Mouse (Mus musculus) layer of hippocampus, adult 2 months (tissue): ENCODE results near the gene Klf9. TPM values are rescaled to one million over a fixed set of nuclear protein-coding genes. Genes with fewer than 3 reads are reported as not detected.
A peak's percentile ranks its signal among the peaks of the same experiment; 100 is the strongest.

Source experiments
- DNase-seq, 2 experiments: peaks; one replicate each; pipeline ENCODE4 v3.0.0; 2022; ENCODE audit warnings: low spot score in 2 of 2
- H3K27ac ChIP-seq: fragments of 200-600 bp; 2 replicates; pipeline ENCODE4 v1.8.1; 2022
- H3K4me3 ChIP-seq: fragments of 200-600 bp; 2 replicates; pipeline ENCODE4 v1.8.1; 2022; ENCODE audit warnings: mild to moderate bottlenecking
- CTCF ChIP-seq: fragments of 200-600 bp; conservative IDR thresholded peaks from 2 replicates; pipeline ENCODE4 v1.8.1; 2022; ENCODE audit warnings: antibody characterized with exemption, mild to moderate bottlenecking, moderate library complexity
- total RNA-seq, 2 experiments: library from RNA; stranded (reverse); gene quantifications; 2 replicates each; pipeline ENCODE4 v1.2.3; 2021

Klf9 gene
- total RNA-seq, 2 experiments from 2014 or later: 176 to 178 TPM

GRCm38 (mm10) chr19:23133427-23134094 is 7.5 kb upstream of the Klf9 start:
- Histone ChIP-seq H3K27ac (peak overlapping the region; percentile 99), H3K4me3 (peak overlapping the region; percentile 68)
- DNase-seq: no peak
- no peak for TF ChIP-seq CTCF

- TF ChIP-seq CTCF: peak; percentile 42
- Histone ChIP-seq H3K27ac (peak overlapping the region; percentile 99), H3K4me3 (peak overlapping the region; percentile 68)
- DNase-seq: peak; percentile 72 to 86
Observed at GRCm38 (mm10) chr19:23134095-23134440, 7.0 kb upstream of the Klf9 start.

- Histone ChIP-seq H3K4me3 (peak overlapping the region; percentile 68), H3K27ac (peak overlapping the region; percentile 99)
- peak; percentile 77 for DNase-seq
- TF ChIP-seq CTCF: no peak
Observed at GRCm38 (mm10) chr19:23134441-23135301, 6.4 kb upstream of the Klf9 start.

GRCm38 (mm10) chr19:23135349-23136201 is 5.5 kb upstream of the Klf9 start:
- Histone ChIP-seq H3K4me3 (peak overlapping the region; percentile 68), H3K27ac (peak overlapping the region; percentile 99)
- peak; percentile 80 to 88 for DNase-seq
- TF ChIP-seq CTCF: peak; percentile 42

- peak overlapping the region; percentile 99 for H3K27ac ChIP-seq
- peak overlapping the region; percentile 68 for H3K4me3 ChIP-seq
- no peak for TF ChIP-seq CTCF
- DNase-seq: no peak
Observed at GRCm38 (mm10) chr19:23136202-23136850, 4.7 kb upstream of the Klf9 start.

- peak overlapping the region; percentile 99 for H3K27ac ChIP-seq
- TF ChIP-seq CTCF: no peak
- DNase-seq: no peak
Observed at GRCm38 (mm10) chr19:23137295-23137694, 3.7 kb upstream of the Klf9 start.

DNA sequence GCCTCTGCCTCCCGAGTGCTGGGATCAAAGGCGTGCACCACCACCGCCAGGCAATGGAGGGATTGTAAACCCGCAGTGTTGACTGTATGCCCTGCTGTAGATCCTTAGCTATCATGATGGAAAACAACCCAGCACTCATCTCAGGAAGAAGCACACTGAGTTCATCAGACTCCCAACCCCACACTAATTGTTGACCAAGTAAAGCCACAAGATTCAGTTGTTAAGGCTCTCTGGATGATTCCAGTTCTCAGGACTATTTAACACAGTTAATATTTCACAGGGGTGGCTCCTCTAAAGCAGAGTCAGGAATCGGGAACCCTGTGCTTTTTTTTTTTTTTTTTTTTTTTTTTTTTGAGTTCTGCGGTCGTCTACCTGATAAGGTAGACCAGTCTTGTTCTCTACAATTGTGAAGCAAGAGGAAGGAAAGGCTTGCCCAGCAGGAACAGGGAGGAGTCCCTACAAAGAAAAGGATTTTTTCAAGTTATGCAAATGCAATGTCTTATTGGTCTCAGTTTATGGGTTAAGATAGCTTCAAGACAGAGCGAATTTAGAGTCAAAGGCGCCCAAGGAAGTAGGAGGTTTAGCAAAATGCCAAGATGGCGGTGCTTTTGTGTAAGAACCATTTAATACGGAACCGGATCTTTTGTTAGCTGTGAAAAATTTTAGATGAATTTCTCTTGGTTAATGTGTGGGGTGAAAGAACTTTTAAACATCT is 1.1 kb upstream of the Klf9 start:
- no peak for TF ChIP-seq CTCF
- Histone ChIP-seq H3K27ac (peak overlapping the region; percentile 100), H3K4me3 (peak overlapping the region; percentile 96)
- no peak for DNase-seq

More at GRCm38 (mm10) chr19:23137295-23137694, 3.7 kb upstream of the Klf9 start:
- H3K4me3 ChIP-seq: no peak overlapping the region

- peak; percentile 66 to 71 for DNase-seq
- Histone ChIP-seq H3K27ac (peak overlapping the region; percentile 100), H3K4me3 (peak overlapping the region; percentile 96)
- TF ChIP-seq CTCF: no peak
Observed at GRCm38 (mm10) chr19:23141391-23142281, 610 bp downstream of the Klf9 start.

DNA sequence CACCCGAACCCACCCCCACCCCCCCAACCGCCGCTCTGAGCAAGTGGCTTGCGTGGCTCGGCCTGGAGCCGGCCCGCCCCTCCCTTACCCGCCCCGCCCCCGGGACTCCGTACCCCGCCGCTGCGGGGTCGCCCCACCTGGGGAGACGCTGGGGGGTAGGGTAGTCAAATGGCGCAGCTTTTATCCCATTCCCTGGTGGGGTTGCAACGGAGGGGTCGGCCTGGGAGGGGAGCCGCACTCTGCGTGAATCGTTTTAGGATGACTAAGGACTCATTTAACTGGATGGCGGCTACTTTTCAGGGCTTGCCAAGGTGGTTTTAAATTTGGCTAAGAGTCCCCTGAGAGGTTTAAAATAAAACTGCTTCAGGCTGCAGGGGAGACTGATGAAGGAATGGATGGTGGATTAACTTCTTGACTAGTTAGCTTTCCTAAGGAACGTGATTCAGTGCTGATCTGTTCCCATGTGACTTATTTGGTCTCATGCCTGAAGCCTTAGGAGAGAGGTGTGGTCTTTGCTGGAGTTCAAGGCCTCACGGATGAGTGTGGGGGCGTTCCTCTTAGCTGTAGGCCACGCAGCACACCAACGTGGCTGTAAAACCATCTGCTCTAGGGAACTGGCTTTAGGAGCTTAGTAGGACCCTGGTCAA is 1.5 kb downstream of the Klf9 start:
- Histone ChIP-seq H3K4me3 (peak overlapping the region; percentile 96), H3K27ac (peak overlapping the region; percentile 100)
- TF ChIP-seq CTCF: no peak
- DNase-seq: no peak

GRCm38 (mm10) chr19:23143074-23143445 is 2.0 kb downstream of the Klf9 start:
- peak overlapping the region; percentile 96 for H3K4me3 ChIP-seq
- H3K27ac ChIP-seq: peak overlapping the region; percentile 100
- no peak for TF ChIP-seq CTCF
- DNase-seq: no peak
